Mouse (Mus musculus) CD4-positive naive resting alpha-beta T cell, adult 57 days (primary cell): ENCODE results near the gene Zfand5. TPM values are rescaled to one million over a fixed set of nuclear protein-coding genes. Genes with fewer than 3 reads are reported as not detected.

Experiments used
- total RNA-seq: library from RNA; stranded (reverse); gene quantifications from one replicate; pipeline ENCODE4 v1.2.4, GENCODE M21; 2023

Gene Zfand5
- total RNA-seq = 62.9 TPM

DNA sequence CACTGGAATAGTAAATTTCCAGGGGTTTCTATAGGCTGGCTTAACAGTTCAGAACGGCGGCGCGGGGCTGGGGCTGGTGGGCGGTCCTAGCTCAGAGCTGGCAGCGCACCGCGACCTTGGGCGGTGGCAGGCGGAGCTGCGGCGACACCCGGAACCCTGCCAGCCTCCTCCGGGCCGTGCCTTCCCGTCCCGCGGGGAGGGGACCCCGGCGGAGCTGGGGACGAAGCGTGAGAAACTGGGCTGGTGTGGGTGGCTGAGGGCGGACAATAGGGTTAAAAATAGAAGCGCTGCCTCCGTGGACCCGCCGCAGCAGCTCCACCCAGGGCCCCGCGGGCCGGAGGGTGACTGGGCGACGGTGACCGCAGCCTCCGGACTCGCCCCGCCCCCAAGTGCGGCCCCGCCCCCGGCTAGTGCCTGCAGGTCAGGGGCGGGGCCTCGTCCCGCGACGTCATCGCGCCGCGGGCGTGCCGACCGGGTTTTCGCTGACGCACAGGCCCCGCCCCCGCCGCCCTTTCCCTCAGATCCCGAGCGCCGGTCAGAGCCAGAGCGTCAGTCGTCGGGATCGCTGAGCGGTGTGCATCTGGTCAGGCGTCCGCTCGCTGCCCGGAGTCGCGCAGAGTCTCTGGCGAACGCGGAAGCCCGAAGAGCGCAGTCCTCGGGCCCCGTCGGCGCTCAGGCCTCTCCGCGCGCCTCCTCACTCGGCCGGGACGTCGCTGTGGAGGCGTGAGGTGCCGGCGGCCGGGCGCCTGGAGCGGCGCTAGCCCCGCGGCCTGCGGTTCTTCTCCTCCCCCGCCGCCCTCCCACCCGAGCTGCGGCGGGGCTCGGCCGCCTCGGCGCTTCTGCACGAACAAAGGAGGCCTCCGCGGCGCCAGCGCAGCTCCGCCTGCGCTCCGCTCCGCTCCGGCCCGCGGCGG lies at the start of gene Zfand5:
TSS of gene Zfand5 (plus strand) at position 538 of the 914 bp plus-strand sequence.

Other genes with a start within 250 kb of the Zfand5 start
- 1.9 TPM for gene Gda, start 201.2 kb downstream of the Zfand5 start, total RNA-seq